ENCODE assay signal across 31 mouse cellular contexts in genomic region chr7:40620761-40621160, GRCm38 (mm10).
"Had no signal": no experiment of that assay in that cellular context is flagged by ENCODE, and none has a peak within 500 bp of the region (broad histone marks: within the 10 kb centered on the region; RNA-seq: fewer than 3 reads in every experiment).

No protein-coding gene starts in this region.

- H3K36me3 ChIP-seq: limb, embryonic 10.5 days; limb, embryonic 12.5 days; limb, embryonic 13.5 days; limb, embryonic 15.5 days; liver, embryonic 12.5 days; liver, embryonic 13.5 days; liver, embryonic 15.5 days; lung, embryonic 15.5 days; midbrain, embryonic 10.5 days; midbrain, embryonic 12.5 days; midbrain, embryonic 13.5 days; midbrain, embryonic 15.5 days had no signal

- H3K9me3 ChIP-seq: limb, embryonic 10.5 days; limb, embryonic 12.5 days; limb, embryonic 13.5 days; limb, embryonic 15.5 days; liver, embryonic 12.5 days; liver, embryonic 13.5 days; liver, embryonic 15.5 days; lung, embryonic 15.5 days; midbrain, embryonic 10.5 days; midbrain, embryonic 12.5 days; midbrain, embryonic 13.5 days; midbrain, embryonic 15.5 days had no signal

- DNase-seq: left cerebral cortex, postnatal 4 days; liver; liver, embryonic 13.5 days; liver, postnatal 0 days; lung, adult 18-20 months; lung, adult 2 months; lung, embryonic 14.5 days; lung, postnatal 10 days; lung, postnatal 14 days; lung, postnatal 36 days; lung, postnatal 4 days; midbrain, embryonic 14.5 days had no signal

- H3K9ac ChIP-seq: limb, embryonic 12.5 days; limb, embryonic 13.5 days; limb, embryonic 15.5 days; liver, embryonic 12.5 days; liver, embryonic 13.5 days; liver, embryonic 14.5 days; liver, embryonic 15.5 days; liver, postnatal 0 days; lung, embryonic 14.5 days; lung, embryonic 15.5 days; midbrain, embryonic 12.5 days; midbrain, embryonic 13.5 days; midbrain, embryonic 15.5 days had no signal

- H3K27ac ChIP-seq: limb, embryonic 10.5 days; limb, embryonic 12.5 days; limb, embryonic 13.5 days; limb, embryonic 15.5 days; liver, embryonic 12.5 days; liver, embryonic 13.5 days; liver, embryonic 14.5 days; liver, embryonic 15.5 days; lung, embryonic 15.5 days; macrophage; midbrain, embryonic 10.5 days; midbrain, embryonic 12.5 days; midbrain, embryonic 13.5 days; midbrain, embryonic 15.5 days had no signal

- H3K4me3 ChIP-seq: limb, embryonic 10.5 days; limb, embryonic 12.5 days; limb, embryonic 13.5 days; limb, embryonic 15.5 days; liver, embryonic 12.5 days; liver, embryonic 13.5 days; liver, embryonic 15.5 days; lung, embryonic 15.5 days; megakaryocyte, embryonic 14.5 days; midbrain, embryonic 10.5 days; midbrain, embryonic 12.5 days; midbrain, embryonic 13.5 days; midbrain, embryonic 15.5 days; myocyte had no signal

- H3K27me3 ChIP-seq: limb, embryonic 12.5 days; limb, embryonic 13.5 days; limb, embryonic 15.5 days; liver, embryonic 12.5 days; liver, embryonic 13.5 days; liver, embryonic 15.5 days; lung, embryonic 15.5 days; megakaryocyte, embryonic 14.5 days; midbrain, embryonic 12.5 days; midbrain, embryonic 13.5 days; midbrain, embryonic 15.5 days had no signal

- H3K4me2 ChIP-seq: limb, embryonic 12.5 days; limb, embryonic 13.5 days; limb, embryonic 15.5 days; liver, embryonic 11.5 days; liver, embryonic 12.5 days; liver, embryonic 13.5 days; liver, embryonic 15.5 days; lung, embryonic 14.5 days; lung, embryonic 15.5 days; midbrain, embryonic 11.5 days; midbrain, embryonic 12.5 days; midbrain, embryonic 13.5 days; midbrain, embryonic 15.5 days had no signal

- ATAC-seq: liver, embryonic 12.5 days; liver, postnatal 0 days; lung, postnatal 0 days; midbrain, embryonic 13.5 days; midbrain, embryonic 15.5 days; midbrain, embryonic 16.5 days had no signal

- H3K4me1 ChIP-seq: limb, embryonic 10.5 days; liver, embryonic 12.5 days; liver, embryonic 13.5 days; liver, embryonic 15.5 days; lung, embryonic 15.5 days; megakaryocyte, embryonic 14.5 days; midbrain, embryonic 10.5 days; midbrain, embryonic 12.5 days; midbrain, embryonic 13.5 days; midbrain, embryonic 15.5 days had no signal
